Mouse (Mus musculus): Measurements from ENCODE around the gene Trim66.

- no peak for TF ChIP-seq GATA1 (IDR thresholded peaks at IDR 0.05; ENCODE audit: borderline replicate concordance, low read length)
- no peak for TF ChIP-seq FLI1 (IDR thresholded peaks at IDR 0.05; ENCODE audit: low read length)
These were observed 38.3 kb upstream of the Trim66 start for GRCm38 (mm10) chr7:109546186-109546585.

Data from megakaryocyte, embryonic 14.5 days (primary cell).